Comparison of ENCODE assay signal across 25 mouse cellular contexts in genomic region chr5:133650246-133650645, GRCm38 (mm10).
DNase-seq lines count a peak whose midpoint lies in the region; ATAC-seq and TF ChIP-seq lines count a peak whose summit lies in the region.
"Had no signal": no experiment of that assay in that cellular context is flagged by ENCODE, and none has a peak within 500 bp of the region (broad histone marks: within the 10 kb centered on the region; RNA-seq: fewer than 3 reads in every experiment).

No protein-coding gene starts in this region.

- no peak overlapping the region for H3K27ac ChIP-seq in hindbrain, postnatal 0 days
- no peak overlapping the region for H3K27ac ChIP-seq in hindbrain, embryonic 11.5 days (ENCODE audit: low read depth, low read length)
- no peak overlapping the region for H3K27ac ChIP-seq in midbrain, postnatal 0 days (ENCODE audit: low read depth, low read length)
- no peak overlapping the region for H3K27ac ChIP-seq in midbrain, embryonic 10.5 days (replicated peaks)
- H3K27ac ChIP-seq: embryonic facial prominence, embryonic 13.5 days; embryonic facial prominence, embryonic 15.5 days; forebrain, embryonic 10.5 days; forebrain, embryonic 12.5 days had no signal

- no peaks in the 10 kb centered on the region for H3K4me1 ChIP-seq in hindbrain, postnatal 0 days (ENCODE audit: insufficient read depth, low read length)
- H3K4me1 ChIP-seq in hindbrain, embryonic 11.5 days (replicated peaks; ENCODE audit: control insufficient read depth, insufficient read depth, low read length) = no peaks in the 10 kb centered on the region
- no peaks in the 10 kb centered on the region for H3K4me1 ChIP-seq in midbrain, postnatal 0 days (ENCODE audit: insufficient read depth, low read length)
- H3K4me1 ChIP-seq in midbrain, embryonic 10.5 days = no peaks in the 10 kb centered on the region
- H3K4me1 ChIP-seq: embryonic facial prominence, embryonic 13.5 days; embryonic facial prominence, embryonic 15.5 days; forebrain, embryonic 10.5 days; forebrain, embryonic 12.5 days had no signal

- ATAC-seq in hindbrain, postnatal 0 days = no peak
- ATAC-seq in hindbrain, embryonic 11.5 days (ENCODE audit: low FRiP score) = no peak
- ATAC-seq in midbrain, postnatal 0 days (ENCODE audit: low FRiP score) = no peak
- ATAC-seq: activated CD4-positive, CD25-positive, alpha-beta regulatory T cell, adult 4 months; CD4-positive, CD25-positive, alpha-beta regulatory T cell, adult 4 months; forebrain, embryonic 16.5 days; Patski had no signal

- DNase-seq in cerebellum, adult 9-10 months = peak; percentile 8
- DNase-seq in cerebellum, postnatal 25 days = no peak
- peak; percentile 39 for DNase-seq in hindbrain, postnatal 0 days (ENCODE audit: low spot score)
- no peak for DNase-seq in hindbrain, embryonic 11.5 days (ENCODE audit: low spot score)
- DNase-seq in midbrain, postnatal 0 days (ENCODE audit: low spot score) = peak; percentile 49
- DNase-seq in midbrain, embryonic 10.5 days (ENCODE audit: low spot score) = no peak
- DNase-seq: adrenal gland, adult 8-10 months; adrenal gland, postnatal 14 days; adrenal gland, postnatal 36 days; B cell, adult 2 months; cerebellum, adult 11 months; cerebellum, adult 8-10 months; cerebellum, postnatal 36 days; embryo, embryonic 11 days had no signal

- H3K4me2 ChIP-seq in hindbrain, postnatal 0 days (ENCODE audit: low read depth, low read length) = no peak overlapping the region
- no peak overlapping the region for H3K4me2 ChIP-seq in hindbrain, embryonic 11.5 days (replicated peaks; ENCODE audit: low read depth, low read length)
- H3K4me2 ChIP-seq in midbrain, postnatal 0 days (ENCODE audit: low read depth, low read length, poor library complexity, severe bottlenecking) = no peak overlapping the region
- H3K4me2 ChIP-seq: embryonic facial prominence, embryonic 13.5 days; embryonic facial prominence, embryonic 15.5 days; forebrain, embryonic 12.5 days had no signal

- no peaks in the 10 kb centered on the region for H3K9me3 ChIP-seq in hindbrain, postnatal 0 days (ENCODE audit: low read length)
- no peaks in the 10 kb centered on the region for H3K9me3 ChIP-seq in hindbrain, embryonic 11.5 days (ENCODE audit: control insufficient read depth, low read length)
- H3K9me3 ChIP-seq in midbrain, postnatal 0 days (ENCODE audit: low read length) = 0 out of 2 replicates have a peak, but pooled peaks cover 5% of the 10 kb centered on the region
- no peaks in the 10 kb centered on the region for H3K9me3 ChIP-seq in midbrain, embryonic 10.5 days (replicated peaks)
- H3K9me3 ChIP-seq: embryonic facial prominence, embryonic 13.5 days; embryonic facial prominence, embryonic 15.5 days had no signal

- TF ChIP-seq CTCF in hindbrain, postnatal 0 days (IDR thresholded peaks at IDR 0.05; ENCODE audit: low read depth) = no peak
- no peak for TF ChIP-seq CTCF in midbrain, postnatal 0 days (IDR thresholded peaks at IDR 0.05)

- no peaks in the 10 kb centered on the region for H3K27me3 ChIP-seq in hindbrain, postnatal 0 days (ENCODE audit: insufficient read depth, low read length)
- H3K27me3 ChIP-seq in hindbrain, embryonic 11.5 days (ENCODE audit: control insufficient read depth, insufficient read depth, low read length) = no peaks in the 10 kb centered on the region
- no peaks in the 10 kb centered on the region for H3K27me3 ChIP-seq in midbrain, postnatal 0 days (ENCODE audit: insufficient read depth, low read length)
- H3K27me3 ChIP-seq in midbrain, embryonic 10.5 days (ENCODE audit: low read depth, poor library complexity, severe bottlenecking) = no peaks in the 10 kb centered on the region
- H3K27me3 ChIP-seq: CH12.LX; embryonic facial prominence, embryonic 13.5 days; embryonic facial prominence, embryonic 15.5 days; Patski had no signal

- WGBS in hindbrain, postnatal 0 days = 63% methylated on average over 3 of the region's 3 CpGs
- 89% methylated on average over 3 of the region's 3 CpGs for WGBS in hindbrain, embryonic 11.5 days
- WGBS in midbrain, postnatal 0 days = 89% methylated on average over 3 of the region's 3 CpGs
- WGBS in midbrain, embryonic 10.5 days = 89% methylated on average over 3 of the region's 3 CpGs

- H3K4me3 ChIP-seq in hindbrain, postnatal 0 days (ENCODE audit: low read length) = no peak overlapping the region
- no peak overlapping the region for H3K4me3 ChIP-seq in hindbrain, embryonic 11.5 days (ENCODE audit: low read depth, low read length)
- H3K4me3 ChIP-seq in midbrain, postnatal 0 days (ENCODE audit: low read depth, low read length) = no peak overlapping the region
- no peak overlapping the region for H3K4me3 ChIP-seq in midbrain, embryonic 10.5 days
- H3K4me3 ChIP-seq: embryonic facial prominence, embryonic 13.5 days; embryonic facial prominence, embryonic 15.5 days; erythroblast, embryonic 14.5 days; forebrain, embryonic 10.5 days; forebrain, embryonic 12.5 days had no signal

- no peaks in the 10 kb centered on the region for H3K36me3 ChIP-seq in hindbrain, postnatal 0 days (ENCODE audit: insufficient read depth, low read length)
- no peaks in the 10 kb centered on the region for H3K36me3 ChIP-seq in hindbrain, embryonic 11.5 days (ENCODE audit: control insufficient read depth, insufficient read depth, low read length)
- no peaks in the 10 kb centered on the region for H3K36me3 ChIP-seq in midbrain, postnatal 0 days (ENCODE audit: insufficient read depth, low read length)
- H3K36me3 ChIP-seq in midbrain, embryonic 10.5 days = no peaks in the 10 kb centered on the region
- H3K36me3 ChIP-seq: embryonic facial prominence, embryonic 13.5 days; embryonic facial prominence, embryonic 15.5 days; forebrain, embryonic 10.5 days; forebrain, embryonic 12.5 days; G1E had no signal

- no peak overlapping the region for H3K9ac ChIP-seq in hindbrain, postnatal 0 days (replicated peaks; ENCODE audit: low read length)
- no peak overlapping the region for H3K9ac ChIP-seq in hindbrain, embryonic 11.5 days (ENCODE audit: low read depth, low read length)
- no peak overlapping the region for H3K9ac ChIP-seq in midbrain, postnatal 0 days (replicated peaks; ENCODE audit: low read length, poor library complexity, severe bottlenecking)
- H3K9ac ChIP-seq: embryonic facial prominence, embryonic 13.5 days; embryonic facial prominence, embryonic 15.5 days; forebrain, embryonic 12.5 days had no signal

Comparison
In these comparisons a context has a peak if more than half of its experiments do, and no peak if none do; other contexts are left out.
1. DNase-seq: peak in cerebellum, adult 9-10 months (single experiment), hindbrain, postnatal 0 days (single experiment) and midbrain, postnatal 0 days (single experiment); none in cerebellum, postnatal 25 days (0 of 2), hindbrain, embryonic 11.5 days (single experiment) and midbrain, embryonic 10.5 days (single experiment).